Mouse (Mus musculus) bone marrow macrophage, adult 2 months (primary cell): ENCODE measurements at regions not wholly inside any gene's neighbourhood (a gene's known extent, or its start where the extent isn't known, plus 50 kb on each side); places are given as distances from the start of the nearest gene placed in this dataset.

Experiments
- CTCF ChIP-seq: IDR thresholded peaks from 2 replicates; pipeline ENCODE4 v1.5.1; 2012; ENCODE audit warnings: low read depth, mild to moderate bottlenecking, low read length, moderate library complexity
- POLR2A ChIP-seq: IDR thresholded peaks from 2 replicates; pipeline ENCODE4 v1.6.1; 2012; ENCODE audit warnings: mild to moderate bottlenecking, low read depth, low read length, borderline replicate concordance

GRCm38 (mm10) chr10:98684707-98685106 is 229.5 kb upstream of the Atp2b1 start:
- TF ChIP-seq CTCF (no peak), POLR2A (no peak)
